Mouse (Mus musculus) embryonic facial prominence, embryonic 11.5 days (tissue): Measurements from ENCODE around the gene Card14. TPM values are rescaled to one million over a fixed set of nuclear protein-coding genes. Genes with fewer than 3 reads are reported as not detected.

Experiments used
- ATAC-seq: fragments of 200-750 bp; cut with Nextera tagmentation; replicated peaks from 2 replicates; pipeline ENCODE4 v1.8.0; 2017; ENCODE audit warnings: low read depth; ENCODE audit not compliant: insufficient number of reproducible peaks, low FRiP score, low TSS enrichment
- DNase-seq: peaks from one replicate; pipeline ENCODE4 v3.0.0-alpha.2; 2015; ENCODE audit warnings: low spot score
- H3K27ac ChIP-seq: fragments of 300-500 bp; sonication (generic); replicated peaks from 2 replicates; pipeline ENCODE4 v1.5.1; 2014; ENCODE audit warnings: mild to moderate bottlenecking, low read depth, low read length, control low read depth
- H3K27me3 ChIP-seq: fragments of 300-500 bp; sonication (generic); 2 replicates; pipeline ENCODE4 v1.6.1; 2014; ENCODE audit warnings: mild to moderate bottlenecking, low read length, moderate library complexity, mixed read lengths; ENCODE audit not compliant: control insufficient read depth, insufficient read depth
- H3K36me3 ChIP-seq: fragments of 300-500 bp; sonication (generic); replicated peaks from 2 replicates; pipeline ENCODE4 v1.6.1; 2014; ENCODE audit warnings: low read depth, mild to moderate bottlenecking, low read length, moderate library complexity, mixed read lengths; ENCODE audit not compliant: control insufficient read depth, insufficient read depth
- H3K4me1 ChIP-seq: fragments of 300-500 bp; sonication (generic); 2 replicates; pipeline ENCODE4 v1.6.1; 2014; ENCODE audit warnings: low read length, mixed read lengths; ENCODE audit not compliant: control insufficient read depth, insufficient read depth
- H3K4me2 ChIP-seq: fragments of 300-500 bp; sonication (generic); 2 replicates; pipeline ENCODE4 v1.6.1; 2014; ENCODE audit warnings: low read depth, mild to moderate bottlenecking, control low read depth, low read length, moderate library complexity
- H3K4me3 ChIP-seq: fragments of 300-500 bp; sonication (generic); 2 replicates; pipeline ENCODE4 v1.5.1; 2014; ENCODE audit warnings: low read depth, low read length, control low read depth
- H3K9ac ChIP-seq: fragments of 300-500 bp; sonication (generic); replicated peaks from 2 replicates; pipeline ENCODE4 v1.6.1; 2014; ENCODE audit warnings: mild to moderate bottlenecking, control low read depth, low read length
- H3K9me3 ChIP-seq: fragments of 300-500 bp; sonication (generic); replicated peaks from 2 replicates; pipeline ENCODE4 v1.6.1; 2016; ENCODE audit warnings: mild to moderate bottlenecking, low read length, inconsistent platforms, mixed read lengths; ENCODE audit not compliant: control insufficient read depth
- WGBS: fragments of 180-500 bp; shearing (Covaris S2); extraction: QIAGEN DNeasy Blood & Tissue Kit; methylation state at CpG from one replicate; pipeline ENCODE4 v1.1.7; 2014; 5-methylcytosine and 5-hydroxymethylcytosine counted together
- polyA plus RNA-seq: library from polyadenylated mRNA; unstranded; fragments of >200 nt; fragmentation: Nextera tagmentation; extraction: Ambion mirVana; gene quantifications from 2 replicates; pipeline ENCODE4 v1.2.1, GENCODE M21; 2014

The Card14 gene
- polyA plus RNA-seq, 1 experiment from 2014 or later, result 0.08 TPM

GRCm38 (mm10) chr11:119354798-119355442, 47.4 kb downstream of the Card14 start:
- Histone ChIP-seq H3K4me1 (no peaks in the 10 kb centered on the region), H3K9me3 (no peaks in the 10 kb centered on the region), H3K9ac (peak overlapping the region; percentile 77), H3K27ac (0 out of 2 replicates have a peak overlapping the region, but pooled peaks have one; percentile 32), H3K36me3 (no peaks in the 10 kb centered on the region), H3K4me2 (peak overlapping the region; percentile 94), H3K27me3 (no peaks in the 10 kb centered on the region), H3K4me3 (peak overlapping the region; percentile 69)
- no peak for ATAC-seq
- 9% methylated on average over 23 of the region's 23 CpGs for WGBS
- no peak for DNase-seq

- H3K9me3 ChIP-seq, result no peaks in the 10 kb centered on the region
- 2% methylated on average over 35 of the region's 40 CpGs for WGBS
Measured at GRCm38 (mm10) chr11:119355443-119356385, 48.1 kb downstream of the Card14 start, which contains the start of the genes Sgsh and Slc26a11. TSS of gene Sgsh (minus strand) at chr11:119355536. TSS of gene Slc26a11 (plus strand) at chr11:119355557.

GRCm38 (mm10) chr11:119359089-119359488, 51.5 kb downstream of the Card14 start:
- Histone ChIP-seq H3K36me3 (no peaks in the 10 kb centered on the region; the same call in 1 of the 2 replicates), H3K4me2 (no peak overlapping the region), H3K9me3 (no peaks in the 10 kb centered on the region), H3K4me3 (no peak overlapping the region), H3K27ac (no peak overlapping the region), H3K9ac (no peak overlapping the region), H3K27me3 (no peaks in the 10 kb centered on the region), H3K4me1 (no peaks in the 10 kb centered on the region; the same call in 1 of the 2 replicates)
- no peak for DNase-seq
- 86% methylated on average over 10 of the region's 10 CpGs for WGBS
- ATAC-seq, result no peak

More at GRCm38 (mm10) chr11:119355443-119356385, 48.1 kb downstream of the Card14 start, which contains the start of the genes Sgsh and Slc26a11:
- H3K4me2 ChIP-seq, result peak within 1 kb of the TSS; percentile 94
- no peaks in the 10 kb centered on the region for H3K36me3 ChIP-seq
- peak; percentile 91 for DNase-seq
- peak; percentile 91 for ATAC-seq
- H3K27me3 ChIP-seq, result no peaks in the 10 kb centered on the region
- no peaks in the 10 kb centered on the region for H3K4me1 ChIP-seq
- H3K4me3 ChIP-seq, result peak within 1 kb of the TSS; percentile 69
- H3K9ac ChIP-seq, result peak within 1 kb of the TSS; percentile 77
- H3K27ac ChIP-seq, result 0 out of 2 replicates have a peak within 1 kb of the TSS, but pooled peaks have one; percentile 32

DNA sequence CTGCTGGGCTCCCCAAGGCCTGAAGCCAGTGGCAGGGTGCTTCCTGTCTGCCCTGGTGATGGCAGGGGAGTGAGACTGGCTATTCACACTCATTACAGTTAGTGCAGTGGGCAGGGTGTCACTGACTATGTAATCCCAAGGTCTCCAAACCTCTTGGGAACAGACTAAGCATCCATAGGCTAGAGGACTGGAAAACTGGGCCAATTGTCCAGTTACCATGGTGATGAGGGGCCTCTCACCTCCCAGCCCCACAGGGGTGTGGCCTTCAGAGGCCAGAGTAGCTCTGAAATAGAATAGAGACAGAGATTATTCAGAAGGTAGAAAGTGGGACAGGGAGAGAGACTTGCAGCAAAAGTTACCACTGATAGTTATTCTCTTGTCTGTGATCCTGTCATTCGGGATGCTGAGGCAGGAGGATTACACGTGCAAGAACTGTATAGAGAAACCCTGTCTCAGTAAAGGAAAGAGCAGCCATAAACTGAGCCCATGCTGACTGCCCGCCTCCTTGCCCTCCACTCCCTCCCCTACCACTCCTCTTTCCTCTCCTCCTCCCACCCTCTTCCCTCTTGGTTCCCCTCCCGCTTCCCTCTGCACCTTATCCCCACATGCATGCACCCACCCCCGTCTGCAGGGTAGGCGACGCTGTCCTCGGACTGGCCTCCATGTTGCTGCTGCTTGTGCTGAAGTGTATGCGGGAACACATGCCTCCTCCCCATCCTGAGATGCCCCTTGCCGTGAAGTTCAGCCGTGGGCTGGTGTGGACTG, 55.4 kb downstream of the Card14 start:
- DNase-seq (peak; percentile 21), ATAC-seq (peak; percentile 64)
- Histone ChIP-seq H3K27ac (no peak overlapping the region), H3K9ac (peak overlapping the region; percentile 22; the same call in 1 of the 2 replicates), H3K4me3 (no peak overlapping the region), H3K4me1 (no peaks in the 10 kb centered on the region; the same call in 1 of the 2 replicates), H3K9me3 (no peaks in the 10 kb centered on the region), H3K27me3 (no peaks in the 10 kb centered on the region), H3K36me3 (no peaks in the 10 kb centered on the region; the same call in 1 of the 2 replicates), H3K4me2 (peak overlapping the region; percentile 22; the same call in 1 of the 2 replicates)
- 31% methylated on average over 11 of the region's 11 CpGs for WGBS

DNA sequence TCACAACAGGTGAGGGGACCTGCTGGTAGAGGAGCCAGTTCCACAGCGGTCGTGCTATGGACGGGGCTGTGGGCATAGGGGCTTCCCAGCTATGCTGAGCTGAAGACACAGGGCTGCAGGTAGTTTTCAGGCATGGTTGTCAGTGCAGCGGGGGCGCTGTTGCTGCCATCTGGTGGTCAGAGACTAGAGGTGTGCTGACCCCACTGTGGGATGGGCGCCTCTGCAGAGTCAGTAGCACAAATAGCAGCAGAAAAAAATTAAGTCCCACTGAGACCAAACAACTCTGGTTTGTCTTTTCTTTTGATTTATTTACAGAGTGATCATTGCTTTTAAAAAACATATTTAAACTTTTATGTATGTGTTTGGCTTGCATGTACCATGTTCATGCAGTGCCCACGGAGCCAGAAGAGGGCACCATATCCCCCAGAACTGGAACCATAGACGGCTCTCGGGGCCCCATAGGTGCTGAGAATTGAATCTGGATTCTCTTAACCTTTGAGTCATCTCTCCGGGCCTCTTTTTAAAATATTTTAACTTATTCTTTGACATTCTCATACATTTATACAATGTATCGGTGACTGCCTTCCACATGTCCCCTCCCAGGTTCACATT, 56.1 kb downstream of the Card14 start:
- H3K4me2 ChIP-seq, result peak overlapping the region; percentile 22; the same call in 1 of the 2 replicates
- no peak overlapping the region for H3K9ac ChIP-seq
- no peaks in the 10 kb centered on the region for H3K27me3 ChIP-seq
- ATAC-seq (peak; percentile 86), DNase-seq (peak; percentile 86)
- H3K36me3 ChIP-seq, result no peaks in the 10 kb centered on the region; the same call in 1 of the 2 replicates
- H3K27ac ChIP-seq, result no peak overlapping the region
- H3K9me3 ChIP-seq, result no peaks in the 10 kb centered on the region
- H3K4me1 ChIP-seq, result no peaks in the 10 kb centered on the region; the same call in 1 of the 2 replicates
- H3K4me3 ChIP-seq, result no peak overlapping the region
- 35% methylated on average over 11 of the region's 11 CpGs for WGBS

GRCm38 (mm10) chr11:119375425-119375824, 67.9 kb downstream of the Card14 start:
- Histone ChIP-seq H3K27ac (no peak overlapping the region), H3K4me1 (no peaks in the 10 kb centered on the region), H3K9me3 (no peaks in the 10 kb centered on the region), H3K27me3 (no peaks in the 10 kb centered on the region), H3K4me3 (no peak overlapping the region), H3K9ac (no peak overlapping the region), H3K4me2 (no peak overlapping the region), H3K36me3 (no peaks in the 10 kb centered on the region; the same call in none of the 2 replicates)
- ATAC-seq (no peak), DNase-seq (no peak)
- WGBS, result 78% methylated on average over 6 of the region's 6 CpGs

- Histone ChIP-seq H3K27me3 (no peaks in the 10 kb centered on the region), H3K36me3 (no peaks in the 10 kb centered on the region; the same call in none of the 2 replicates)
- no peak for ATAC-seq
Measured at GRCm38 (mm10) chr11:119377326-119377725, 69.8 kb downstream of the Card14 start.

More at GRCm38 (mm10) chr11:119377326-119377725, 69.8 kb downstream of the Card14 start:
- 90% methylated on average over 11 of the region's 11 CpGs for WGBS
- Histone ChIP-seq H3K9me3 (no peaks in the 10 kb centered on the region), H3K4me3 (no peak overlapping the region), H3K4me2 (no peak overlapping the region), H3K9ac (no peak overlapping the region), H3K4me1 (no peaks in the 10 kb centered on the region), H3K27ac (no peak overlapping the region)
- no peak for DNase-seq
